Mouse (Mus musculus): ENCODE results near the gene Sox30. TPM values are rescaled to one million over a fixed set of nuclear protein-coding genes. Genes with fewer than 3 reads are reported as not detected.
A peak's percentile ranks its signal among the peaks of the same experiment; 100 is the strongest.

Gene Sox30
- polyA plus RNA-seq (2015; fragmentation: Nextera tagmentation; extraction: Ambion mirVana): 0.12 and 0.27 TPM in 2 replicates

GRCm38 (mm10) chr11:45979946-45980892 lies at the start of gene Sox30:
Gene Sox30, plus strand, starts transcription at chr11:45980310.
- peak; percentile 99 for ATAC-seq (ENCODE audit: low FRiP score)
- Histone ChIP-seq H3K9me3 (replicated peaks) (0 out of 2 replicates have a peak, but pooled peaks cover 5% of the 10 kb centered on the region), H3K9ac (replicated peaks) (peak within 1 kb of the TSS; percentile 74), H3K36me3 (no peaks in the 10 kb centered on the region), H3K27ac (replicated peaks) (peak within 1 kb of the TSS; percentile 76), H3K4me2 (peak within 1 kb of the TSS; percentile 87), H3K4me3 (replicated peaks) (peak within 1 kb of the TSS; percentile 61), H3K27me3 (replicated peaks) (no peaks in the 10 kb centered on the region), H3K4me1 (peaks cover 11% of the 10 kb centered on the region; the same call in 1 of the 2 replicates)
- WGBS: 6% methylated on average over 75 of the region's 115 CpGs

GRCm38 (mm10) chr11:45932771-45933170 lies 47.3 kb upstream of the Sox30 start:
- Histone ChIP-seq H3K27me3 (replicated peaks) (no peaks in the 10 kb centered on the region), H3K4me2 (no peak overlapping the region), H3K4me3 (replicated peaks) (no peak overlapping the region), H3K4me1 (no peaks in the 10 kb centered on the region), H3K9me3 (replicated peaks) (no peaks in the 10 kb centered on the region), H3K9ac (replicated peaks) (no peak overlapping the region), H3K27ac (replicated peaks) (no peak overlapping the region), H3K36me3 (peaks cover 73% of the 10 kb centered on the region)
- ATAC-seq (ENCODE audit: low FRiP score): no peak
- 93% methylated on average over 10 of the region's 10 CpGs for WGBS

GRCm38 (mm10) chr11:45937478-45937877 lies 42.6 kb upstream of the Sox30 start:
- Histone ChIP-seq H3K4me2 (no peak overlapping the region), H3K27me3 (replicated peaks) (no peaks in the 10 kb centered on the region), H3K9ac (replicated peaks) (no peak overlapping the region), H3K9me3 (replicated peaks) (no peaks in the 10 kb centered on the region), H3K36me3 (peaks cover 53% of the 10 kb centered on the region), H3K27ac (replicated peaks) (no peak overlapping the region), H3K4me1 (peaks cover 11% of the 10 kb centered on the region), H3K4me3 (replicated peaks) (no peak overlapping the region)
- no peak for ATAC-seq (ENCODE audit: low FRiP score)
- 97% methylated on average over 8 of the region's 8 CpGs for WGBS

GRCm38 (mm10) chr11:45938917-45939316 lies 41.2 kb upstream of the Sox30 start:
- 89% methylated on average over 8 of the region's 8 CpGs for WGBS
- no peaks in the 10 kb centered on the region for H3K9me3 ChIP-seq (replicated peaks)
- no peak overlapping the region for H3K4me3 ChIP-seq (replicated peaks)
- no peak overlapping the region for H3K4me2 ChIP-seq
- H3K27me3 ChIP-seq (replicated peaks): no peaks in the 10 kb centered on the region
- no peak for ATAC-seq (ENCODE audit: low FRiP score)
- H3K36me3 ChIP-seq: peaks cover 38% of the 10 kb centered on the region
- H3K27ac ChIP-seq (replicated peaks): no peak overlapping the region
- peaks cover 23% of the 10 kb centered on the region for H3K4me1 ChIP-seq
- no peak overlapping the region for H3K9ac ChIP-seq (replicated peaks)

- Histone ChIP-seq H3K4me3 (replicated peaks) (no peak overlapping the region), H3K4me2 (peak overlapping the region; percentile 76; the same call in 1 of the 2 replicates), H3K9ac (replicated peaks) (no peak overlapping the region), H3K36me3 (peaks cover 5% of the 10 kb centered on the region; the same call in 1 of the 2 replicates), H3K9me3 (replicated peaks) (no peaks in the 10 kb centered on the region), H3K4me1 (peaks cover 23% of the 10 kb centered on the region), H3K27me3 (replicated peaks) (no peaks in the 10 kb centered on the region), H3K27ac (replicated peaks) (no peak overlapping the region)
- ATAC-seq (ENCODE audit: low FRiP score): no peak
- 88% methylated on average over 7 of the region's 7 CpGs for WGBS
Measured at GRCm38 (mm10) chr11:45942281-45942680, 37.8 kb upstream of the Sox30 start.

GRCm38 (mm10) chr11:45943108-45943705 lies 36.9 kb upstream of the Sox30 start:
- Histone ChIP-seq H3K4me3 (replicated peaks) (peak overlapping the region; percentile 89), H3K27ac (replicated peaks) (peak overlapping the region; percentile 82), H3K9ac (replicated peaks) (peak overlapping the region; percentile 68), H3K4me2 (peak overlapping the region; percentile 76), H3K4me1 (peaks cover 23% of the 10 kb centered on the region), H3K27me3 (replicated peaks) (no peaks in the 10 kb centered on the region), H3K36me3 (peaks cover 6% of the 10 kb centered on the region; the same call in 1 of the 2 replicates), H3K9me3 (replicated peaks) (no peaks in the 10 kb centered on the region)
- ATAC-seq (ENCODE audit: low FRiP score): no peak
- 35% methylated on average over 7 of the region's 7 CpGs for WGBS

- Histone ChIP-seq H3K4me3 (replicated peaks) (peak overlapping the region; percentile 89), H3K27ac (replicated peaks) (peak overlapping the region; percentile 82), H3K4me2 (peak overlapping the region; percentile 76), H3K4me1 (peaks cover 23% of the 10 kb centered on the region), H3K36me3 (peaks cover 10% of the 10 kb centered on the region; the same call in 1 of the 2 replicates), H3K9me3 (replicated peaks) (no peaks in the 10 kb centered on the region), H3K27me3 (replicated peaks) (no peaks in the 10 kb centered on the region), H3K9ac (replicated peaks) (peak overlapping the region; percentile 68)
- peak; percentile 61 for ATAC-seq (ENCODE audit: low FRiP score)
- under 1% methylated on average over 49 of the region's 49 CpGs for WGBS
Measured at GRCm38 (mm10) chr11:45943891-45944642, 36.0 kb upstream of the Sox30 start.

GRCm38 (mm10) chr11:45944643-45945156 lies 35.4 kb upstream of the Sox30 start, which contains the start of gene Lsm11:
Gene Lsm11, minus strand, starts transcription at chr11:45944935.
- H3K27ac ChIP-seq (replicated peaks): peak within 1 kb of the TSS; percentile 82
- H3K36me3 ChIP-seq: peaks cover 13% of the 10 kb centered on the region
- peak within 1 kb of the TSS; percentile 68 for H3K9ac ChIP-seq (replicated peaks)
- no peaks in the 10 kb centered on the region for H3K27me3 ChIP-seq (replicated peaks)
- peak within 1 kb of the TSS; percentile 76 for H3K4me2 ChIP-seq
- H3K4me3 ChIP-seq (replicated peaks): peak within 1 kb of the TSS; percentile 89
- H3K4me1 ChIP-seq: peaks cover 23% of the 10 kb centered on the region
- no peaks in the 10 kb centered on the region for H3K9me3 ChIP-seq (replicated peaks)
- peak; percentile 88 for ATAC-seq (ENCODE audit: low FRiP score)
- under 1% methylated on average over 53 of the region's 55 CpGs for WGBS

- Histone ChIP-seq H3K9ac (replicated peaks) (no peak overlapping the region), H3K4me1 (peaks cover 16% of the 10 kb centered on the region), H3K4me3 (replicated peaks) (no peak overlapping the region), H3K4me2 (no peak overlapping the region), H3K27me3 (replicated peaks) (no peaks in the 10 kb centered on the region), H3K36me3 (peaks cover 33% of the 10 kb centered on the region), H3K9me3 (replicated peaks) (no peaks in the 10 kb centered on the region), H3K27ac (replicated peaks) (no peak overlapping the region)
- 77% methylated on average over 4 of the region's 4 CpGs for WGBS
- no peak for ATAC-seq (ENCODE audit: low FRiP score)
Measured at GRCm38 (mm10) chr11:45946796-45947195, 33.3 kb upstream of the Sox30 start.

- Histone ChIP-seq H3K9me3 (replicated peaks) (no peaks in the 10 kb centered on the region), H3K4me3 (replicated peaks) (no peak overlapping the region), H3K36me3 (peaks cover 39% of the 10 kb centered on the region), H3K27me3 (replicated peaks) (no peaks in the 10 kb centered on the region), H3K4me1 (peaks cover 12% of the 10 kb centered on the region), H3K4me2 (no peak overlapping the region), H3K9ac (replicated peaks) (no peak overlapping the region), H3K27ac (replicated peaks) (no peak overlapping the region)
- WGBS: 88% methylated on average over 2 of the region's 2 CpGs
- ATAC-seq (ENCODE audit: low FRiP score): no peak
Measured at GRCm38 (mm10) chr11:45947491-45947890, 32.6 kb upstream of the Sox30 start.

GRCm38 (mm10) chr11:45955127-45955627 lies 24.9 kb upstream of the Sox30 start, which contains the start of gene Thg1l:
Gene Thg1l, minus strand, starts transcription at chr11:45955494.
- H3K27me3 ChIP-seq (replicated peaks): no peaks in the 10 kb centered on the region
- no peaks in the 10 kb centered on the region for H3K9me3 ChIP-seq (replicated peaks)
- peak within 1 kb of the TSS; percentile 61 for H3K4me2 ChIP-seq
- H3K27ac ChIP-seq (replicated peaks): peak within 1 kb of the TSS; percentile 78
- H3K4me1 ChIP-seq: peaks cover 10% of the 10 kb centered on the region
- H3K4me3 ChIP-seq (replicated peaks): peak within 1 kb of the TSS; percentile 60
- peak within 1 kb of the TSS; percentile 50 for H3K9ac ChIP-seq (replicated peaks)
- H3K36me3 ChIP-seq: peaks cover 21% of the 10 kb centered on the region
- peak; percentile 100 for ATAC-seq (ENCODE audit: low FRiP score)
- WGBS: under 1% methylated on average over 32 of the region's 32 CpGs

Data from neural tube, embryonic 15.5 days (tissue).